Mouse (Mus musculus) liver, embryonic 16.5 days (tissue): ENCODE data around the gene 4632433K11Rik. TPM values are rescaled to one million over a fixed set of nuclear protein-coding genes. Genes with fewer than 3 reads are reported as not detected.

Experiments used
- ATAC-seq: fragments of 200-750 bp; cut with Nextera tagmentation; 2 replicates; pipeline ENCODE4 v1.8.0; 2017; ENCODE audit warnings: low read depth, mild to moderate bottlenecking, moderate number of reproducible peaks, moderate library complexity
- H3K27ac ChIP-seq: fragments of 300-500 bp; sonication (generic); 2 replicates; pipeline ENCODE4 v1.5.1; 2014; ENCODE audit warnings: mild to moderate bottlenecking, low read length
- H3K27me3 ChIP-seq: fragments of 300-500 bp; sonication (generic); 2 replicates; pipeline ENCODE4 v1.6.1; 2014; ENCODE audit warnings: low read depth, low read length, mixed read lengths; ENCODE audit not compliant: control insufficient read depth, insufficient read depth
- H3K36me3 ChIP-seq: fragments of 300-500 bp; sonication (generic); 2 replicates; pipeline ENCODE4 v1.6.1; 2014; ENCODE audit warnings: mild to moderate bottlenecking; ENCODE audit not compliant: control insufficient read depth, insufficient read depth
- H3K4me1 ChIP-seq: fragments of 300-500 bp; sonication (generic); 2 replicates; pipeline ENCODE4 v1.6.1; 2014; ENCODE audit warnings: low read depth, low read length, mixed read lengths; ENCODE audit not compliant: control insufficient read depth
- H3K4me2 ChIP-seq: fragments of 300-500 bp; sonication (generic); 2 replicates; pipeline ENCODE4 v1.6.1; 2014; ENCODE audit warnings: low read depth, low read length, mixed read lengths
- H3K4me3 ChIP-seq: fragments of 300-500 bp; sonication (generic); 2 replicates; pipeline ENCODE4 v1.5.1; 2014; ENCODE audit warnings: low read depth, mild to moderate bottlenecking, low read length
- H3K9ac ChIP-seq: fragments of 300-500 bp; sonication (generic); 2 replicates; pipeline ENCODE4 v1.6.1; 2014; ENCODE audit warnings: low read depth, low read length
- H3K9me3 ChIP-seq: fragments of 300-500 bp; sonication (generic); replicated peaks from 2 replicates; pipeline ENCODE4 v1.6.1; 2016; ENCODE audit warnings: low read length; ENCODE audit not compliant: control insufficient read depth
- WGBS: fragments of 180-500 bp; shearing (Covaris S2); extraction: QIAGEN DNeasy Blood & Tissue Kit; methylation state at CpG from one replicate; pipeline ENCODE4 v1.1.7; 2014; ENCODE audit not compliant: insufficient replicate concordance; 5-methylcytosine and 5-hydroxymethylcytosine counted together
- polyA plus RNA-seq: library from polyadenylated mRNA; unstranded; fragments of >200 nt; fragmentation: Nextera tagmentation; extraction: Ambion mirVana; gene quantifications from 2 replicates; pipeline ENCODE4 v1.2.1, GENCODE M21; 2015

4632433K11Rik gene
- polyA plus RNA-seq, 1 experiment from 2014 or later: not detected

DNA sequence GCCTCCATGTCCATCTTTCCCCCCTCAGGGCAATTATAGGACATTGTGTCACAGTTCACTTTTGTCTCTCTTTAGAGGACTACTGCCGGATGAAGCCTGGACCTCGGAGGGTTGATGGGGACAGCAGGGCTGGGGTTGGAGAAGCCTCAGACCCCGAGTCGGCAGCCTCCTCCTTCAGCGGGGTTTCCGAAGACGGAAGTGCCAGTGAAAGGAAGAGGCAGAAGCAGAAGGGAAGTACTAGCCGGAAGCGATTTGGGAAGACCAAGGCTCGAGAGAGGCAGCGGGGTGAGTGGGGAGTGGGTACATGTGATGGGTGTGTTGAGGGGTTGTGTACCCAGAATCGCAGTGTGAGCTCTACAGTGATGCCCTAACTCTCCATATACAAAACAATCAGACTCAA is 25.5 kb downstream of the 4632433K11Rik start:
- H3K4me3 ChIP-seq: no peak overlapping the region
- peaks cover 20% of the 10 kb centered on the region for H3K4me1 ChIP-seq
- no peaks in the 10 kb centered on the region for H3K9me3 ChIP-seq
- H3K27me3 ChIP-seq: peaks cover 42% of the 10 kb centered on the region
- 76% methylated on average over 12 of the region's 12 CpGs for WGBS
- H3K4me2 ChIP-seq: no peak overlapping the region
- no peak overlapping the region for H3K27ac ChIP-seq
- no peak for ATAC-seq
- no peak overlapping the region for H3K9ac ChIP-seq
- no peaks in the 10 kb centered on the region for H3K36me3 ChIP-seq

DNA sequence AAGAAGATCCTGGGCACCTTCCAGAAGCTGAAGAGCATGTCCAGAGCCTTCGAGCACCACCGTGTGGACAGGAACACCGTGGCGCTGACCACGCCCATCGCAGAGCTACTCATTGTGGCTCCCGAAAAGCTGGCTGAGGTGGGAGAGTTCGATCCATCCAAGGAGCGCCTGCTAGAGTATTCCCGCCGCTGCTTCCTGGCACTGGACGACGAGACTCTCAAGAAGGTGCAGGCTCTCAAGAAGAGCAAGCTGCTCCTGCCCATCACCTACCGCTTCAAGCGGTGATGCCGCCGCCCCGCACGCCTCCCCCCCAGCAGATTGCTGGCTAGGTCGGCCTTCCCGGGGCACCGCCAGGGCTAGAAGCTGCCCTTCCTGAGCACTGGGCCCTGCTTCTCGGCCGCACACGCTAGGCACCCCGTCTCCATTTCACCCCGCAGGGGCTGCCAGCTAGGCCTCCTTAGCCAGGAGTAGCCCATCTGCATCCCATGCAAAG is 26.4 kb downstream of the 4632433K11Rik start:
- Histone ChIP-seq H3K4me2 (peak overlapping the region; percentile 98), H3K4me3 (peak overlapping the region; percentile 78), H3K4me1 (peaks cover 23% of the 10 kb centered on the region), H3K27ac (peak overlapping the region; percentile 99), H3K36me3 (no peaks in the 10 kb centered on the region), H3K27me3 (peaks cover 33% of the 10 kb centered on the region), H3K9ac (peak overlapping the region; percentile 94), H3K9me3 (no peaks in the 10 kb centered on the region)
- no peak for ATAC-seq
- 4% methylated on average over 27 of the region's 27 CpGs for WGBS

DNA sequence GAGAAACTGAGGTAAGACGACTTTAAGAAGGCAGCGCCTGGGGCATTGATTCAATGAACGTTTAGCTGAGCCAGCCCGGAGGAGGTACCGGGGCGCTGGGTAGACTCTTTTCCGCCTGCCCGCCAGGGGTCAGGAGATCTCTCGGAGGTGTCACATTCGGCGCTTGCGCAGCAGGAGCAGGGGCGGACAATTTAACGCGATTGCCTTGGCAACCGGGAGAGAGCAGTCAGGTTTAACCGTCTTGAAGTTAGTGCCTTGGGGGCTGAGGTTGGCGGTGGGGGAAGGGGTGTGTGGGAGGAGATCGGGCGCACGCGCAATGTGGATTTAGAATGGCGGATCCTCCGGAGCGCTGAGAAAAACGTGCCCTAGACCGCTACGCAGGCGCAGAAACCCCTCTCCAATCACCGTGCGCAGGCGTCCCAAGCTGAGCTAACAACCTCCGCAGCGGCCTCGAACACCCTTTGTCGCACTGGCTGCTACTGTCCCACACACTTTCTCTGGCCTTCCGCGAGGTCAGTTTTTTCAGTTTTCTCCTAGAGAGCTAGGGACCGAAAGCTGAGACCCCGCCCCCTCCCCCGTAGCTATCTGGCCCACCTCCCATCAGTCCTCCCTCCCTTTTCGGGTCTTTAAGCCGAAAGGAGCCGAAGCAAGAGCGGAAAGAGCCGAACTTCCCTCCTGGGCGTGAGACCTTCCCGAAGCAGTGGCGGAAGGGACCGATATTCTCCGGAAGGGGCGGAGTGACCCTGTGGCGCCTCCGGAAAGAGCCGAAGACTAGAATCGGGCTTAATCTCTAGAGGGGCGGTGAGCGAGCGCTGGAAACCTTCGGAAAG is 27.2 kb downstream of the 4632433K11Rik start:
- peak; percentile 86 for ATAC-seq
- WGBS: under 1% methylated on average over 60 of the region's 60 CpGs
- H3K27me3 ChIP-seq: peaks cover 24% of the 10 kb centered on the region
- H3K4me1 ChIP-seq: peaks cover 32% of the 10 kb centered on the region
- H3K4me2 ChIP-seq: peak overlapping the region; percentile 98
- H3K27ac ChIP-seq: peak overlapping the region; percentile 99
- peak overlapping the region; percentile 94 for H3K9ac ChIP-seq
- no peaks in the 10 kb centered on the region for H3K9me3 ChIP-seq
- H3K4me3 ChIP-seq: peak overlapping the region; percentile 78
- H3K36me3 ChIP-seq: no peaks in the 10 kb centered on the region; the same call in 1 of the 2 replicates

DNA sequence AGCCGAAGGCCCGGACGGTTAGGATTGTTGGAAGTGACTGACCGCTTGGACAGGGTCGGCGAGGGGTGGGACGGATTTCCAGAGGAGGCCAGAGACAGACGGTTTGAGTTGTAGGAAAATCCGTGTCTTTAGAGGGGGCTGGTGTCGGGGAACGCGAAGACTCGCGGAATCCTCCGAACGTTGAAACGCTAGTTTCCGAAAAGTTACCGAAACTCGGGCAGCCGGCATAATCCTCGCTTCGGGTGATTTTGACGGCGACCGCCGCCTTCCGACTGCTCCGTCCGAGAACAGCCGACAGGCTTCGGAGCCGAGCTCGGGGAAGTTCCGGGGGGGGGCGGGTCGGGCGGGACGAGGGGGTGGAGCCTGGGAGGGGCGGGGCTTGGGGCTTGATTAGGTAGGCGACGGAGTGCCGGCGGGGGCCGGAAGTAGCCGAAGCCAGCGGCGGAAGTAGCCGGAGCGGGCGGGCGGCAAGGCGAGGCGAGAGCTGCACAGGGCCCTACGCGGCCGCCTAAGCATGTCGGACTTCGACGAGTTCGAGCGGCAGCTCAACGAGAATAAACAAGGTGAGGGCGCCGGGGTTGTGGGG is 27.9 kb downstream of the 4632433K11Rik start, which contains the start of gene U2af2:
TSS of gene U2af2 (plus strand) at position 370 of the 586 bp plus-strand sequence.
- Histone ChIP-seq H3K4me3 (peak within 1 kb of the TSS; percentile 78), H3K9ac (peak within 1 kb of the TSS; percentile 94), H3K36me3 (peaks cover 7% of the 10 kb centered on the region; the same call in 1 of the 2 replicates), H3K27ac (peak within 1 kb of the TSS; percentile 99), H3K9me3 (no peaks in the 10 kb centered on the region), H3K27me3 (peaks cover 17% of the 10 kb centered on the region), H3K4me2 (peak within 1 kb of the TSS; percentile 98), H3K4me1 (peaks cover 39% of the 10 kb centered on the region)
- ATAC-seq: peak; percentile 77
- WGBS: under 1% methylated on average over 64 of the region's 65 CpGs

GRCm38 (mm10) chr7:5062360-5063001 is 28.6 kb downstream of the 4632433K11Rik start:
- Histone ChIP-seq H3K27ac (peak overlapping the region; percentile 99), H3K9me3 (no peaks in the 10 kb centered on the region), H3K4me3 (peak overlapping the region; percentile 78), H3K4me2 (peak overlapping the region; percentile 98), H3K36me3 (peaks cover 7% of the 10 kb centered on the region), H3K9ac (peak overlapping the region; percentile 77), H3K27me3 (peaks cover 11% of the 10 kb centered on the region), H3K4me1 (peaks cover 43% of the 10 kb centered on the region)
- ATAC-seq: peak; percentile 57
- WGBS: under 1% methylated on average over 50 of the region's 51 CpGs

DNA sequence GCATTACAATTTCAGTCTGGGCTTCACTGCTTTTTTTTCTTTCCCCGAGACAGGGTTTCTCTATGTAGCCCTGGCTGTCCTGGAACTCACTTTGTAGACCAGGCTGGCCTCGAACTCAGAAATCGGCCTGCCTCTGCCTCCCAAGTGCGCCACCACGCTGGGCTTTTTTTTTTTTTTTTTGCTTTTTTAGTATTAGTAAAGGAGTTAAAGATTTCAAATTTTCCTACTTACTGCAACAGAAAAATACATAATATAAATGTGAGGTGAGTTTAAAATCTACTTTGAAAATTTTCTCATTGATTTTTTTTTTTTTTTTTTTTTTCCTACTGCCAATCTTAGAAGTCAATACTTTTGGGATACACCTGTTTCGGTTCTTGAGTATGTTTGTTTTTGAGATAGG is 31.0 kb downstream of the 4632433K11Rik start:
- WGBS: 80% methylated on average over 6 of the region's 6 CpGs
- Histone ChIP-seq H3K4me2 (no peak overlapping the region), H3K4me3 (no peak overlapping the region), H3K27ac (no peak overlapping the region), H3K27me3 (no peaks in the 10 kb centered on the region), H3K9ac (no peak overlapping the region), H3K4me1 (peaks cover 42% of the 10 kb centered on the region), H3K9me3 (no peaks in the 10 kb centered on the region), H3K36me3 (peaks cover 31% of the 10 kb centered on the region)
- no peak for ATAC-seq

- WGBS: 12% methylated on average over 1 of the region's 1 CpGs
- Histone ChIP-seq H3K36me3 (peaks cover 76% of the 10 kb centered on the region), H3K4me2 (peak overlapping the region; percentile 46), H3K4me1 (peaks cover 49% of the 10 kb centered on the region), H3K27ac (peak overlapping the region; percentile 82), H3K9me3 (no peaks in the 10 kb centered on the region), H3K9ac (peak overlapping the region; percentile 5; the same call in 1 of the 2 replicates), H3K27me3 (no peaks in the 10 kb centered on the region), H3K4me3 (peak overlapping the region; percentile 24; the same call in 1 of the 2 replicates)
- peak; percentile 78 for ATAC-seq
Measured at GRCm38 (mm10) chr7:5073586-5073985, 39.7 kb downstream of the 4632433K11Rik start.

DNA sequence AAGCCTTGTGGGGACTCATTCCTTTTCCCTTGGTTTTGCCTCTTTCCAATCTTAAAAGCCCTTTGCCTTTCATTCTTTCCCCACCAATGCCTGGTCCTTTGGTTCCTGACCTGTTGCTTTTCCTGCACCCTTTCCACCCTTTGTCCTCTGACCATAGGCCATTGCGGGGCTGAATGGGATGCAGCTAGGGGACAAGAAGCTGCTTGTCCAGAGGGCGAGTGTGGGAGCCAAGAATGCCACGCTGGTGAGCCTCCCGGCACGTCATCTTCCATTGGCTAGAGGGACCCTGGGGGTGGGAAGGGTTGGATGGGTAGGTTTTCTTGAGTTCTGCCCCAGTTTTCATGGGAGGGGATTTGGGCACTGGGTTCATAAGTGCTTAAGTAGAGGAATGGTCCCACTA is 41.1 kb downstream of the 4632433K11Rik start:
- Histone ChIP-seq H3K36me3 (peaks cover 63% of the 10 kb centered on the region), H3K4me3 (no peak overlapping the region), H3K4me2 (no peak overlapping the region), H3K4me1 (peaks cover 51% of the 10 kb centered on the region), H3K27ac (no peak overlapping the region), H3K27me3 (no peaks in the 10 kb centered on the region), H3K9me3 (no peaks in the 10 kb centered on the region), H3K9ac (no peak overlapping the region)
- ATAC-seq: no peak
- WGBS: 89% methylated on average over 5 of the region's 5 CpGs
